Mouse (Mus musculus) embryonic facial prominence, embryonic 11.5 days (tissue): ENCODE results near the gene Eefsec. TPM values are rescaled to one million over a fixed set of nuclear protein-coding genes. Genes with fewer than 3 reads are reported as not detected.

Experiments
- ATAC-seq: fragments of 200-750 bp; cut with Nextera tagmentation; replicated peaks from 2 replicates; pipeline ENCODE4 v1.8.0; 2017; ENCODE audit warnings: low read depth; ENCODE audit not compliant: insufficient number of reproducible peaks, low FRiP score, low TSS enrichment
- DNase-seq: peaks from one replicate; pipeline ENCODE4 v3.0.0-alpha.2; 2015; ENCODE audit warnings: low spot score
- H3K27ac ChIP-seq: fragments of 300-500 bp; sonication (generic); replicated peaks from 2 replicates; pipeline ENCODE4 v1.5.1; 2014; ENCODE audit warnings: mild to moderate bottlenecking, low read depth, low read length, control low read depth
- H3K27me3 ChIP-seq: fragments of 300-500 bp; sonication (generic); 2 replicates; pipeline ENCODE4 v1.6.1; 2014; ENCODE audit warnings: mild to moderate bottlenecking, low read length, moderate library complexity, mixed read lengths; ENCODE audit not compliant: control insufficient read depth, insufficient read depth
- H3K36me3 ChIP-seq: fragments of 300-500 bp; sonication (generic); replicated peaks from 2 replicates; pipeline ENCODE4 v1.6.1; 2014; ENCODE audit warnings: low read depth, mild to moderate bottlenecking, low read length, moderate library complexity, mixed read lengths; ENCODE audit not compliant: control insufficient read depth, insufficient read depth
- H3K4me1 ChIP-seq: fragments of 300-500 bp; sonication (generic); 2 replicates; pipeline ENCODE4 v1.6.1; 2014; ENCODE audit warnings: low read length, mixed read lengths; ENCODE audit not compliant: control insufficient read depth, insufficient read depth
- H3K4me2 ChIP-seq: fragments of 300-500 bp; sonication (generic); 2 replicates; pipeline ENCODE4 v1.6.1; 2014; ENCODE audit warnings: low read depth, mild to moderate bottlenecking, control low read depth, low read length, moderate library complexity
- H3K4me3 ChIP-seq: fragments of 300-500 bp; sonication (generic); 2 replicates; pipeline ENCODE4 v1.5.1; 2014; ENCODE audit warnings: low read depth, low read length, control low read depth
- H3K9ac ChIP-seq: fragments of 300-500 bp; sonication (generic); replicated peaks from 2 replicates; pipeline ENCODE4 v1.6.1; 2014; ENCODE audit warnings: mild to moderate bottlenecking, control low read depth, low read length
- H3K9me3 ChIP-seq: fragments of 300-500 bp; sonication (generic); replicated peaks from 2 replicates; pipeline ENCODE4 v1.6.1; 2016; ENCODE audit warnings: mild to moderate bottlenecking, low read length, inconsistent platforms, mixed read lengths; ENCODE audit not compliant: control insufficient read depth
- WGBS: fragments of 180-500 bp; shearing (Covaris S2); extraction: QIAGEN DNeasy Blood & Tissue Kit; methylation state at CpG from one replicate; pipeline ENCODE4 v1.1.7; 2014; 5-methylcytosine and 5-hydroxymethylcytosine counted together
- polyA plus RNA-seq: library from polyadenylated mRNA; unstranded; fragments of >200 nt; fragmentation: Nextera tagmentation; extraction: Ambion mirVana; gene quantifications from 2 replicates; pipeline ENCODE4 v1.2.1, GENCODE M21; 2014

Eefsec gene
- polyA plus RNA-seq, 1 experiment from 2014 or later: 42.4 TPM

- Histone ChIP-seq H3K27ac (no peak overlapping the region), H3K4me2 (no peak overlapping the region), H3K36me3 (no peaks in the 10 kb centered on the region), H3K9me3 (no peaks in the 10 kb centered on the region), H3K4me1 (no peaks in the 10 kb centered on the region), H3K4me3 (no peak overlapping the region), H3K9ac (no peak overlapping the region), H3K27me3 (no peaks in the 10 kb centered on the region)
- 69% methylated on average over 4 of the region's 4 CpGs for WGBS
- ATAC-seq (no peak), DNase-seq (no peak)
Measured at GRCm38 (mm10) chr6:88292274-88292909, 153.9 kb downstream of the Eefsec start.

GRCm38 (mm10) chr6:88290129-88290766, 156.1 kb downstream of the Eefsec start:
- no peak for ATAC-seq
- Histone ChIP-seq H3K27me3 (no peaks in the 10 kb centered on the region), H3K9ac (no peak overlapping the region), H3K36me3 (no peaks in the 10 kb centered on the region), H3K4me2 (no peak overlapping the region), H3K27ac (no peak overlapping the region), H3K4me1 (no peaks in the 10 kb centered on the region), H3K9me3 (no peaks in the 10 kb centered on the region), H3K4me3 (no peak overlapping the region)
- DNase-seq: no peak
- WGBS: 82% methylated on average over 6 of the region's 6 CpGs

GRCm38 (mm10) chr6:88278141-88278540, 168.2 kb downstream of the Eefsec start:
- ATAC-seq: no peak
- Histone ChIP-seq H3K36me3 (no peaks in the 10 kb centered on the region), H3K9me3 (no peaks in the 10 kb centered on the region), H3K27me3 (no peaks in the 10 kb centered on the region), H3K4me1 (no peaks in the 10 kb centered on the region), H3K27ac (no peak overlapping the region), H3K4me3 (no peak overlapping the region), H3K9ac (no peak overlapping the region), H3K4me2 (no peak overlapping the region)
- 84% methylated on average over 2 of the region's 2 CpGs for WGBS
- DNase-seq: no peak

- H3K9ac ChIP-seq: no peak overlapping the region
- no peak for ATAC-seq
- 93% methylated on average over 4 of the region's 4 CpGs for WGBS
Measured at GRCm38 (mm10) chr6:88277242-88277641, 169.1 kb downstream of the Eefsec start.

GRCm38 (mm10) chr6:88276221-88276620, 170.1 kb downstream of the Eefsec start:
- no peaks in the 10 kb centered on the region for H3K36me3 ChIP-seq
- no peak overlapping the region for H3K4me3 ChIP-seq
- H3K9ac ChIP-seq: no peak overlapping the region
- no peak overlapping the region for H3K4me2 ChIP-seq
- H3K9me3 ChIP-seq: no peaks in the 10 kb centered on the region
- H3K4me1 ChIP-seq: no peaks in the 10 kb centered on the region
- DNase-seq: no peak
- no peak overlapping the region for H3K27ac ChIP-seq
- H3K27me3 ChIP-seq: no peaks in the 10 kb centered on the region
- ATAC-seq: no peak
- 79% methylated on average over 4 of the region's 4 CpGs for WGBS

More at GRCm38 (mm10) chr6:88277242-88277641, 169.1 kb downstream of the Eefsec start:
- Histone ChIP-seq H3K4me2 (no peak overlapping the region), H3K4me3 (no peak overlapping the region), H3K36me3 (no peaks in the 10 kb centered on the region), H3K27ac (no peak overlapping the region), H3K27me3 (no peaks in the 10 kb centered on the region), H3K4me1 (no peaks in the 10 kb centered on the region), H3K9me3 (no peaks in the 10 kb centered on the region)
- no peak for DNase-seq

- H3K9ac ChIP-seq: no peak overlapping the region
- no peaks in the 10 kb centered on the region for H3K4me1 ChIP-seq
- 83% methylated on average over 6 of the region's 6 CpGs for WGBS
- H3K4me2 ChIP-seq: no peak overlapping the region
- no peak for ATAC-seq
- H3K27ac ChIP-seq: no peak overlapping the region
- H3K36me3 ChIP-seq: no peaks in the 10 kb centered on the region
- no peak overlapping the region for H3K4me3 ChIP-seq
- H3K27me3 ChIP-seq: no peaks in the 10 kb centered on the region
- no peak for DNase-seq
- no peaks in the 10 kb centered on the region for H3K9me3 ChIP-seq
Measured at GRCm38 (mm10) chr6:88274623-88275022, 171.7 kb downstream of the Eefsec start.

- H3K27me3 ChIP-seq: no peaks in the 10 kb centered on the region
- no peak overlapping the region for H3K9ac ChIP-seq
- no peak overlapping the region for H3K4me2 ChIP-seq
- no peaks in the 10 kb centered on the region for H3K4me1 ChIP-seq
- H3K9me3 ChIP-seq: no peaks in the 10 kb centered on the region
- DNase-seq: no peak
- H3K36me3 ChIP-seq: no peaks in the 10 kb centered on the region
- no peak overlapping the region for H3K4me3 ChIP-seq
- WGBS: 89% methylated on average over 2 of the region's 2 CpGs
- H3K27ac ChIP-seq: no peak overlapping the region
- ATAC-seq: no peak
Measured at GRCm38 (mm10) chr6:88267970-88268369, 178.4 kb downstream of the Eefsec start.

GRCm38 (mm10) chr6:88267068-88267467, 179.3 kb downstream of the Eefsec start:
- WGBS: 83% methylated on average over 3 of the region's 3 CpGs
- Histone ChIP-seq H3K4me2 (no peak overlapping the region), H3K27ac (no peak overlapping the region), H3K27me3 (no peaks in the 10 kb centered on the region), H3K36me3 (no peaks in the 10 kb centered on the region), H3K9ac (no peak overlapping the region), H3K4me1 (no peaks in the 10 kb centered on the region), H3K9me3 (no peaks in the 10 kb centered on the region), H3K4me3 (no peak overlapping the region)
- DNase-seq: no peak
- ATAC-seq: no peak
